Mouse (Mus musculus) E14TG2a.4 (cell line): ENCODE data around the gene Ltbr.

Source experiments
- CTCF ChIP-seq: conservative IDR thresholded peaks from 2 replicates; pipeline ENCODE4 v1.5.1; 2014; ENCODE audit warnings: low read length
- NANOG ChIP-seq: IDR thresholded peaks from 2 replicates; pipeline ENCODE4 v1.6.1; 2014; ENCODE audit warnings: borderline replicate concordance, low read length, mixed read lengths
- POU5F1 ChIP-seq: IDR thresholded peaks from 2 replicates; pipeline ENCODE4 v1.6.1; 2014; ENCODE audit warnings: low read length, borderline replicate concordance

DNA sequence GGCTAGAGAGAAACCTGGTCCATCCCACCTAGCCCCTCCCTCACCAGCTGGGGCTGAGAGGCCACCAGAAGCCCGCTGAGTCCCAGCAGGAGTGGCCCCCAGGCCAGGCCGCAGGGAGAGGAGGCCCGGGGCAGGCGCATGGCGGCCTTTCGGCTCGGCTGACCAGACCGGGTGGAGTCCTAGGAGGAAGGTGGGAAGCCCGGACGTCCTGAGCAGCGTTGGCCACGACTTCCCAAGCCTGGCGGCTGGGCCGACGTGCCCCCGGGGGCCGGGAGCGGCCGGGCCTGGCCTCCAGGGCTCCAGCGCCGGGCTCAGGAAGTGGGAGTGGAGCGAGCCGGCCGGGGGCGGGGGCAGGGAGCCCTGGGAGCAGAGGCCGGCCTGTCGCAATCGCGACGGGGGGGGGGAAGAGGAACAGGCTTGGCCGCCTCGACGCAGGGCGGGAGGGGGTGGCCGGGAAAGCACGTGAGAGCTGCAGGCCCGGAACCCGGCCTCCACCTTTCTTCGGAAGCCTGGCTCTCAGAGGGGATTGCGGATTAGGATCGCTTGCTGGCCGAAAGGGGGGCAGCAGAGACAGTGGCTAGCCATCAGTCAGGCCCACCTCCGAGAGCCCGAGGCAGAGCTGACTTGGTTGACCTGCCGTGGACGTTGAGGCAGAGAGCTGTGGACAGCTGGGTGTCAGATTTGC is at the start of gene Ltbr:
- TF ChIP-seq CTCF = no peak
- TF ChIP-seq POU5F1 = no peak
- no peak for TF ChIP-seq NANOG
